Mouse (Mus musculus): ENCODE measurements around the gene Itga1. TPM values are rescaled to one million over a fixed set of nuclear protein-coding genes. Genes with fewer than 3 reads are reported as not detected.

Gene Itga1
- polyA plus RNA-seq (2012): not detected in 2 replicates

GRCm38 (mm10) chr13:115101355-115102191, at the start of gene Itga1, which contains the start of gene Gm49395:
Gene Itga1 (minus strand): TSS chr13:115101964.
Gene Gm49395 (minus strand): TSS chr13:115101921.
- H3K27me3 ChIP-seq (ENCODE audit: control insufficient read depth): peaks cover 59% of the 10 kb centered on the region
- no peaks in the 10 kb centered on the region for H3K36me3 ChIP-seq (ENCODE audit: control insufficient read depth)
- peak within 1 kb of the TSS; percentile 42 for H3K4me3 ChIP-seq (replicated peaks)
- peaks cover 8% of the 10 kb centered on the region for H3K4me1 ChIP-seq (ENCODE audit: control insufficient read depth)
- TF ChIP-seq TAL1 (IDR thresholded peaks at IDR 0.05; ENCODE audit: low read length): no peak
- no peak for TF ChIP-seq GATA1 (IDR thresholded peaks at IDR 0.05; ENCODE audit: low read length)
- no peaks in the 10 kb centered on the region; the same call in 1 of the 2 replicates for H3K9me3 ChIP-seq (ENCODE audit: control insufficient read depth, low read length)

DNA sequence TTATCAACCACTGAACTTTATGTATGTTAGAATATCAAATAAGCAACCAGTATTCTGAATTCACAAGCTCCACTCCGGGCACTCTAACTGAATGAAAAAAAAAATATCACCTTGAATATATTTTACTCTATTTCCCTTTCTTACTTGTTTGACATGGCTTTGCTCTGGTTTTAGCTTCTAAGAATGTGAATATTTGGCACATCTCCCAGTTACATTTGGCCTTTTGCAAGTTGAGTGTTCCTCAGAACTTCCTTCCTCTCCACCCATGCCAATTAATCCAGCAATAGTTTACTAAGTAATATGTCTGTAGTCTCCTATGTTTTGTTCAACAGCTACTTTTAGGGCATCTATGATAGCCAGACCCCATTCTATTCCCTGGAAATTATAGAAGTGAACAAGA, 48.8 kb upstream of the Itga1 start:
- no peak for TF ChIP-seq TAL1 (IDR thresholded peaks at IDR 0.05; ENCODE audit: low read length)
- TF ChIP-seq GATA1 (IDR thresholded peaks at IDR 0.05; ENCODE audit: low read length): no peak
- H3K4me3 ChIP-seq (replicated peaks): no peak overlapping the region
- no peaks in the 10 kb centered on the region for H3K4me1 ChIP-seq (ENCODE audit: control insufficient read depth)
- H3K27me3 ChIP-seq (ENCODE audit: control insufficient read depth): no peaks in the 10 kb centered on the region
- no peaks in the 10 kb centered on the region for H3K36me3 ChIP-seq (ENCODE audit: control insufficient read depth)
- H3K9me3 ChIP-seq (ENCODE audit: control insufficient read depth, low read length): no peaks in the 10 kb centered on the region

DNA sequence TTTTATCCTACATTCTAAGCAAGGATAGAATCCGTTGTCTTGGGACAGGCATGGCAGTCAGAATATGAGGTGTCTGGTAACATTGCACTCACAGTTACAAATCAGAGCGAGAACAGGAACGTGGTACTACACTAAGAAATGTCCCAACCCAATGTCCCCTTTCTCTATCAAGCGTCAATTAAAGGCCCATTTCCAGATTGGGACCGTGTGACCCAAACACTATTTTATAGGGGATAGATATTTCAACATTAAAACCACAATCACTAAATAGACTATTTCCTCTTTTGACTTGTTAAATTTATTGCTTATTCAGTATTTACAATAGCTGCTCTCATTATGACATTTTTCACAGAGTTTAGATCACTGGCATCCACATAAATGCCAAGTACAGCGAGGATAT, 48.1 kb upstream of the Itga1 start:
- H3K36me3 ChIP-seq (ENCODE audit: control insufficient read depth): no peaks in the 10 kb centered on the region
- no peaks in the 10 kb centered on the region for H3K27me3 ChIP-seq (ENCODE audit: control insufficient read depth)
- TF ChIP-seq GATA1 (IDR thresholded peaks at IDR 0.05; ENCODE audit: low read length): no peak
- TF ChIP-seq TAL1 (IDR thresholded peaks at IDR 0.05; ENCODE audit: low read length): no peak
- H3K4me3 ChIP-seq (replicated peaks): no peak overlapping the region
- H3K9me3 ChIP-seq (ENCODE audit: control insufficient read depth, low read length): no peaks in the 10 kb centered on the region
- H3K4me1 ChIP-seq (ENCODE audit: control insufficient read depth): no peaks in the 10 kb centered on the region

- H3K4me3 ChIP-seq (replicated peaks): no peak overlapping the region
- H3K36me3 ChIP-seq (ENCODE audit: control insufficient read depth): no peaks in the 10 kb centered on the region
- H3K9me3 ChIP-seq (ENCODE audit: control insufficient read depth, low read length): no peaks in the 10 kb centered on the region
- no peaks in the 10 kb centered on the region for H3K27me3 ChIP-seq (ENCODE audit: control insufficient read depth)
- TF ChIP-seq TAL1 (IDR thresholded peaks at IDR 0.05; ENCODE audit: low read length) (no peak), GATA1 (IDR thresholded peaks at IDR 0.05; ENCODE audit: low read length) (no peak)
- no peaks in the 10 kb centered on the region for H3K4me1 ChIP-seq (ENCODE audit: control insufficient read depth)
Observed at GRCm38 (mm10) chr13:115143575-115143974, 41.8 kb upstream of the Itga1 start.

DNA sequence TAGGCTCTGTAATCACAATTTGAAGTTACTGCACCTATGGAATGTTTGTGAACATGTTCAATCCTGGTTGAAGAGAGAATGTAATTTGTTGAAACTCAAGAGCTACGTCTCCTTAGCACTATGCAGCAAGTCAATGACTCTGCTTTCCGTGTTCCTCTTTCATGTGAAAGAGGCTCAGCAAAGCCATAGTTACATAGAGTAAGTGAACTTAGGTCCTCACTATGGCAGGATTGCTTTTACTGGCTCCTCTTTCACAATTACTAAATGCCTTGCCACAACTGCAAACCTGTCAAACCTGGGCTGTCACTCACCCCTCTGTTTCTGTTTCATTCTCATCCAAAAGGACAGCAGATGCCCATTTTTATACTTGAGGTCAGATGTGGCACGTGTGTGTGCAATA, 40.3 kb upstream of the Itga1 start:
- Histone ChIP-seq H3K36me3 (ENCODE audit: control insufficient read depth) (no peaks in the 10 kb centered on the region), H3K4me3 (replicated peaks) (no peak overlapping the region), H3K9me3 (ENCODE audit: control insufficient read depth, low read length) (no peaks in the 10 kb centered on the region), H3K4me1 (ENCODE audit: control insufficient read depth) (no peaks in the 10 kb centered on the region), H3K27me3 (ENCODE audit: control insufficient read depth) (no peaks in the 10 kb centered on the region)
- no peak for TF ChIP-seq GATA1 (IDR thresholded peaks at IDR 0.05; ENCODE audit: low read length)
- TF ChIP-seq TAL1 (IDR thresholded peaks at IDR 0.05; ENCODE audit: low read length): no peak

DNA sequence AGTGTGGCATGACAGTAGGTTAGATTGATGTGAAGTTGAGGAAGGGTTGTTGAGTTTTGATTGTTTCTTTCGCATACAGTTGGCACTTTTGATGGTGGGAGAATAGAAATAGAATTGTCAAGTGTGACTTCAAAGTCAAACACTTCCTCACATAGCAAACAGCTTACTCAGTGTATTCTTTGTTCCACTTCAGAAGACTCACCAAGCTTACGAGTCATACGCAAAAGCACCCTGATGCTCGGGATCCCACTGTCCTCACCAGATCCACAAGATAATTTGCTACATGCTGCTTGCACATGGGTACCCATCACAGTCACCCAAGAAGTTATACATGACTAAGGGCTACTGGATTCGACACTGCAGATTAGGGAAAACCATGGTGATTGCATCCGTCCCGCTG, 36.7 kb upstream of the Itga1 start:
- no peaks in the 10 kb centered on the region for H3K27me3 ChIP-seq (ENCODE audit: control insufficient read depth)
- TF ChIP-seq TAL1 (IDR thresholded peaks at IDR 0.05; ENCODE audit: low read length) (no peak), GATA1 (IDR thresholded peaks at IDR 0.05; ENCODE audit: low read length) (no peak)
- no peak overlapping the region for H3K4me3 ChIP-seq (replicated peaks)
- H3K4me1 ChIP-seq (ENCODE audit: control insufficient read depth): no peaks in the 10 kb centered on the region
- H3K9me3 ChIP-seq (ENCODE audit: control insufficient read depth, low read length): no peaks in the 10 kb centered on the region
- no peaks in the 10 kb centered on the region for H3K36me3 ChIP-seq (ENCODE audit: control insufficient read depth)

- no peaks in the 10 kb centered on the region for H3K27me3 ChIP-seq (ENCODE audit: control insufficient read depth)
- TF ChIP-seq TAL1 (IDR thresholded peaks at IDR 0.05; ENCODE audit: low read length): no peak
- TF ChIP-seq GATA1 (IDR thresholded peaks at IDR 0.05; ENCODE audit: low read length): no peak
- H3K36me3 ChIP-seq (ENCODE audit: control insufficient read depth): no peaks in the 10 kb centered on the region
- H3K9me3 ChIP-seq (ENCODE audit: control insufficient read depth, low read length): no peaks in the 10 kb centered on the region
- H3K4me3 ChIP-seq (replicated peaks): no peak overlapping the region
- no peaks in the 10 kb centered on the region for H3K4me1 ChIP-seq (ENCODE audit: control insufficient read depth)
Observed at GRCm38 (mm10) chr13:115136761-115137160, 35.0 kb upstream of the Itga1 start.

GRCm38 (mm10) chr13:115132435-115132834, 30.7 kb upstream of the Itga1 start:
- no peak overlapping the region for H3K4me3 ChIP-seq (replicated peaks)
- no peaks in the 10 kb centered on the region for H3K9me3 ChIP-seq (ENCODE audit: control insufficient read depth, low read length)
- H3K36me3 ChIP-seq (ENCODE audit: control insufficient read depth): no peaks in the 10 kb centered on the region
- H3K4me1 ChIP-seq (ENCODE audit: control insufficient read depth): no peaks in the 10 kb centered on the region
- no peaks in the 10 kb centered on the region for H3K27me3 ChIP-seq (ENCODE audit: control insufficient read depth)
- TF ChIP-seq TAL1 (IDR thresholded peaks at IDR 0.05; ENCODE audit: low read length): no peak
- no peak for TF ChIP-seq GATA1 (IDR thresholded peaks at IDR 0.05; ENCODE audit: low read length)

GRCm38 (mm10) chr13:115131381-115131780, 29.6 kb upstream of the Itga1 start:
- TF ChIP-seq TAL1 (IDR thresholded peaks at IDR 0.05; ENCODE audit: low read length): no peak
- no peak for TF ChIP-seq GATA1 (IDR thresholded peaks at IDR 0.05; ENCODE audit: low read length)
- Histone ChIP-seq H3K36me3 (ENCODE audit: control insufficient read depth) (no peaks in the 10 kb centered on the region), H3K4me3 (replicated peaks) (no peak overlapping the region), H3K27me3 (ENCODE audit: control insufficient read depth) (no peaks in the 10 kb centered on the region), H3K9me3 (ENCODE audit: control insufficient read depth, low read length) (no peaks in the 10 kb centered on the region), H3K4me1 (ENCODE audit: control insufficient read depth) (no peaks in the 10 kb centered on the region)

All from erythroblast, embryonic 14.5 days (primary cell).